Mouse (Mus musculus): ENCODE measurements around the gene Catsper2. TPM values are rescaled to one million over a fixed set of nuclear protein-coding genes. Genes with fewer than 3 reads are reported as not detected.

The Catsper2 gene
- polyA plus RNA-seq, 1 experiment from 2014 or later: 1.3 TPM

- H3K36me3 ChIP-seq (ENCODE audit: control insufficient read depth, insufficient read depth, low read length): no peaks in the 10 kb centered on the region; the same call in 1 of the 2 replicates
- 57% methylated on average over 8 of the region's 8 CpGs for WGBS
- H3K4me1 ChIP-seq (replicated peaks; ENCODE audit: control insufficient read depth, insufficient read depth): no peaks in the 10 kb centered on the region
- no peak for TF ChIP-seq EP300 (optimal IDR thresholded peaks at IDR 0.05)
- TF ChIP-seq CTCF (IDR thresholded peaks at IDR 0.05; ENCODE audit: low read depth): no peak
- ATAC-seq (ENCODE audit: low FRiP score, low TSS enrichment) (no peak), DNase-seq (ENCODE audit: low spot score) (no peak)
- no peaks in the 10 kb centered on the region for H3K27me3 ChIP-seq (ENCODE audit: control insufficient read depth, insufficient read depth, low read length)
- no peak overlapping the region for H3K4me2 ChIP-seq (replicated peaks; ENCODE audit: low read depth)
- no peak overlapping the region for H3K4me3 ChIP-seq (ENCODE audit: low read depth, low read length)
- H3K9ac ChIP-seq (ENCODE audit: low read length): no peak overlapping the region
- no peaks in the 10 kb centered on the region for H3K9me3 ChIP-seq (ENCODE audit: control insufficient read depth, low read length)
- no peak overlapping the region for H3K27ac ChIP-seq (replicated peaks)
Measured at GRCm38 (mm10) chr2:121353156-121353555, 60.4 kb downstream of the Catsper2 start.

Small RNA genes lying within 50 kb of the gene (microRNA-seq; reads per million reads assigned to microRNA genes)
- gene Gm22953: not detected

Other genes starting within 250 kb of the Catsper2 start
- 14.2 and 15.4 TPM in 2 replicates for gene Tubgcp4, start 243.1 kb downstream of the Catsper2 start, polyA plus RNA-seq (2015; fragmentation: Nextera tagmentation; extraction: Ambion mirVana)
- 5.5 and 5.8 TPM in 2 replicates for gene Zscan29, start 242.7 kb downstream of the Catsper2 start, polyA plus RNA-seq (2015; fragmentation: Nextera tagmentation; extraction: Ambion mirVana)
- gene Trp53bp1, start 142.4 kb downstream of the Catsper2 start, polyA plus RNA-seq (2015; fragmentation: Nextera tagmentation; extraction: Ambion mirVana): 9.6 and 10.6 TPM in 2 replicates
- gene Map1a, start 124.2 kb downstream of the Catsper2 start, polyA plus RNA-seq (2015; fragmentation: Nextera tagmentation; extraction: Ambion mirVana): 1.3 and 2.1 TPM in 2 replicates
- gene Ppip5k1, start 58.4 kb downstream of the Catsper2 start, polyA plus RNA-seq (2015; fragmentation: Nextera tagmentation; extraction: Ambion mirVana): 13.9 and 14.1 TPM in 2 replicates
- 625 and 652 TPM in 2 replicates for gene Ckmt1, start 56.1 kb downstream of the Catsper2 start, polyA plus RNA-seq (2015; fragmentation: Nextera tagmentation; extraction: Ambion mirVana)
- 0.01 and 0.04 TPM in 2 replicates for gene Strc, start 26.6 kb downstream of the Catsper2 start, polyA plus RNA-seq (2015; fragmentation: Nextera tagmentation; extraction: Ambion mirVana)
- 613 and 617 TPM in 2 replicates for gene Pdia3, start within 50 bp of the Catsper2 start, polyA plus RNA-seq (2015; fragmentation: Nextera tagmentation; extraction: Ambion mirVana)
- 4.9 and 5.4 TPM in 2 replicates for gene Ell3, start 30.5 kb upstream of the Catsper2 start, polyA plus RNA-seq (2015; fragmentation: Nextera tagmentation; extraction: Ambion mirVana)
- gene Serf2, start 35.4 kb upstream of the Catsper2 start, polyA plus RNA-seq (2015; fragmentation: Nextera tagmentation; extraction: Ambion mirVana): 416 and 486 TPM in 2 replicates
- gene Hypk, start 39.5 kb upstream of the Catsper2 start, polyA plus RNA-seq (2015; fragmentation: Nextera tagmentation; extraction: Ambion mirVana): 75.9 and 82.4 TPM in 2 replicates
- gene Serinc4, start 43.0 kb upstream of the Catsper2 start, polyA plus RNA-seq (2015; fragmentation: Nextera tagmentation; extraction: Ambion mirVana): 0.11 and 0.16 TPM in 2 replicates
- gene Mfap1b, start 60.3 kb upstream of the Catsper2 start, polyA plus RNA-seq (2015; fragmentation: Nextera tagmentation; extraction: Ambion mirVana): 25.2 and 27.6 TPM in 2 replicates
- 11.5 and 12.2 TPM in 2 replicates for gene Mfap1a, start 92.9 kb upstream of the Catsper2 start, polyA plus RNA-seq (2015; fragmentation: Nextera tagmentation; extraction: Ambion mirVana)
- 2.4 and 3.4 TPM in 2 replicates for gene Wdr76, start 92.9 kb upstream of the Catsper2 start, polyA plus RNA-seq (2015; fragmentation: Nextera tagmentation; extraction: Ambion mirVana)